Mouse (Mus musculus) CH12.LX (cell line): ENCODE data around the gene Psma6. TPM values are rescaled to one million over a fixed set of nuclear protein-coding genes. Genes with fewer than 3 reads are reported as not detected.

Source experiments
- DNase-seq: peaks from one replicate; pipeline ENCODE4 v3.0.0-alpha.2; 2013; ENCODE audit errors: extremely low read depth
- H3K27ac ChIP-seq: 2 replicates; pipeline ENCODE4 v1.5.1; 2012; ENCODE audit warnings: low read depth, mild to moderate bottlenecking, control low read depth, moderate library complexity; ENCODE audit not compliant: insufficient read depth
- H3K27me3 ChIP-seq: replicated peaks from 2 replicates; pipeline ENCODE3; 2012; ENCODE audit warnings: inconsistent platforms
- H3K36me3 ChIP-seq, 2 experiments: replicated peaks in 1 of 2; 2 replicates each; pipeline versions ENCODE3 to v1.6.1; 2012; ENCODE audit warnings: inconsistent platforms in 1 of 2, low read length in 1 of 2, mild to moderate bottlenecking in 1 of 2, mixed read lengths in 1 of 2, moderate library complexity in 1 of 2; ENCODE audit not compliant: control insufficient read depth in 1 of 2, insufficient read depth in 1 of 2
- H3K4me1 ChIP-seq, 2 experiments: 2 replicates each; pipeline ENCODE4 v1.6.1; 2012; ENCODE audit warnings: inconsistent platforms in 1 of 2, moderate library complexity in 1 of 2; ENCODE audit not compliant: insufficient read depth in 2 of 2, control insufficient read depth in 1 of 2
- H3K4me2 ChIP-seq: 2 replicates; pipeline ENCODE4 v1.6.1; 2012; ENCODE audit warnings: low read depth, mild to moderate bottlenecking, control low read depth; ENCODE audit not compliant: poor library complexity, insufficient read depth, severe bottlenecking
- H3K4me3 ChIP-seq, 3 experiments: fragments of 150-350 bp in 1 of 3; sonication (generic) in 1 of 3; replicated peaks in 1 of 3; 2 replicates each; pipeline versions ENCODE3 to v1.5.1; 2011 to 2012; ENCODE audit warnings: low read depth in 2 of 3, low read length in 2 of 3, mild to moderate bottlenecking in 2 of 3, moderate library complexity in 2 of 3, control low read depth in 1 of 3, improper control_type of control experiment in 1 of 3, inconsistent platforms in 1 of 3, mixed read lengths in 1 of 3; ENCODE audit not compliant: poor library complexity in 1 of 3
- H3K79me2 ChIP-seq: replicated peaks from 2 replicates; pipeline ENCODE4 v1.6.1; 2012; ENCODE audit warnings: mild to moderate bottlenecking, moderate library complexity; ENCODE audit not compliant: control insufficient read depth, poor library complexity, insufficient read depth, severe bottlenecking; ENCODE audit errors: extremely low read depth
- H3K9ac ChIP-seq: 2 replicates; pipeline ENCODE4 v1.6.1; 2012; ENCODE audit warnings: low read depth, mild to moderate bottlenecking, control low read depth, moderate library complexity; ENCODE audit not compliant: insufficient read depth
- H3K9me3 ChIP-seq: replicated peaks from 2 replicates; pipeline ENCODE3; 2012; ENCODE audit warnings: low read length, inconsistent platforms, mixed read lengths
- BHLHE40 ChIP-seq: IDR thresholded peaks from 2 replicates; pipeline ENCODE4 v1.6.1; 2011; ENCODE audit warnings: mild to moderate bottlenecking, low read depth, low read length, improper control_type of control experiment
- CHD1 ChIP-seq: IDR thresholded peaks from 2 replicates; pipeline ENCODE4 v1.6.1; 2012; ENCODE audit warnings: low read depth, low read length, improper control_type of control experiment, inconsistent platforms
- ELF1 ChIP-seq: IDR thresholded peaks from 2 replicates; pipeline ENCODE4 v1.6.1; 2014; ENCODE audit warnings: low read depth, mild to moderate bottlenecking, inconsistent platforms, low read length, improper control_type of control experiment
- EP300 ChIP-seq: IDR thresholded peaks from 2 replicates; pipeline ENCODE4 v1.6.1; 2011; ENCODE audit warnings: low read length, improper control_type of control experiment
- ETS1 ChIP-seq: conservative IDR thresholded peaks from 2 replicates; pipeline ENCODE4 v1.6.1; 2012; ENCODE audit warnings: low read depth, mild to moderate bottlenecking, inconsistent platforms, low read length, improper control_type of control experiment, moderate library complexity
- GABPA ChIP-seq: IDR thresholded peaks from 2 replicates; pipeline ENCODE4 v1.6.1; 2012; ENCODE audit warnings: low read depth, low read length, improper control_type of control experiment, inconsistent platforms; ENCODE audit not compliant: insufficient replicate concordance
- IRF4 ChIP-seq: IDR thresholded peaks from 2 replicates; pipeline ENCODE4 v1.6.1; 2014; ENCODE audit warnings: low read depth, mild to moderate bottlenecking, inconsistent platforms, low read length, improper control_type of control experiment
- JUN ChIP-seq: IDR thresholded peaks from 2 replicates; pipeline ENCODE4 v1.6.1; 2011; ENCODE audit warnings: low read depth, mild to moderate bottlenecking, low read length, improper control_type of control experiment, moderate library complexity; ENCODE audit not compliant: insufficient read depth
- MAX ChIP-seq: IDR thresholded peaks from 2 replicates; pipeline ENCODE4 v1.6.1; 2011; ENCODE audit warnings: low read length, improper control_type of control experiment
- MAZ ChIP-seq: IDR thresholded peaks from 2 replicates; pipeline ENCODE4 v1.6.1; 2012; ENCODE audit warnings: low read depth, mild to moderate bottlenecking, inconsistent platforms, low read length, improper control_type of control experiment, moderate library complexity
- MXI1 ChIP-seq: IDR thresholded peaks from 2 replicates; pipeline ENCODE4 v1.6.1; 2011; ENCODE audit warnings: mild to moderate bottlenecking, low read depth, low read length, improper control_type of control experiment
- MYC ChIP-seq: IDR thresholded peaks from 2 replicates; pipeline ENCODE4 v1.6.1; 2011; ENCODE audit warnings: low read depth, mild to moderate bottlenecking, improper control_type of control experiment, low read length
- NRF1 ChIP-seq: IDR thresholded peaks from 2 replicates; pipeline ENCODE4 v1.6.1; 2014; ENCODE audit warnings: low read depth, mild to moderate bottlenecking, inconsistent platforms, low read length, improper control_type of control experiment, moderate library complexity
- POLR2A ChIP-seq: IDR thresholded peaks from 2 replicates; pipeline ENCODE4 v1.6.1; 2011; ENCODE audit warnings: low read depth, mild to moderate bottlenecking, improper control_type of control experiment, low read length
- RAD21 ChIP-seq: IDR thresholded peaks from 2 replicates; pipeline ENCODE4 v1.6.1; 2011; ENCODE audit warnings: low read depth, mild to moderate bottlenecking, low read length, improper control_type of control experiment, moderate library complexity
- RCOR1 ChIP-seq: conservative IDR thresholded peaks from 2 replicates; pipeline ENCODE4 v1.6.1; 2012; ENCODE audit warnings: low read depth, mild to moderate bottlenecking, inconsistent platforms, low read length, improper control_type of control experiment
- SMC3 ChIP-seq: IDR thresholded peaks from 2 replicates; pipeline ENCODE4 v1.6.1; 2011; ENCODE audit warnings: low read depth, low read length, improper control_type of control experiment
- TBP ChIP-seq: conservative IDR thresholded peaks from 2 replicates; pipeline ENCODE4 v1.6.1; 2011; ENCODE audit warnings: low read depth, low read length, improper control_type of control experiment
- UBTF ChIP-seq: IDR thresholded peaks from 2 replicates; pipeline ENCODE4 v1.6.1; 2012; ENCODE audit warnings: low read depth, mild to moderate bottlenecking, inconsistent platforms, low read length, improper control_type of control experiment, moderate library complexity
- USF1 ChIP-seq: IDR thresholded peaks from 2 replicates; pipeline ENCODE4 v1.6.1; 2014; ENCODE audit warnings: low read depth, mild to moderate bottlenecking, inconsistent platforms, low read length, improper control_type of control experiment
- ZKSCAN1 ChIP-seq: IDR thresholded peaks from 2 replicates; pipeline ENCODE4 v1.6.1; 2012; ENCODE audit warnings: low read depth, inconsistent platforms, low read length, improper control_type of control experiment, borderline replicate concordance
- ZNF384 ChIP-seq: IDR thresholded peaks from 2 replicates; pipeline ENCODE4 v1.6.1; 2012; ENCODE audit warnings: low read depth, low read length, improper control_type of control experiment, inconsistent platforms
- dilution Hi-C: fragments of 300-500 bp; cut with MboI; formaldehyde crosslinking; loops from 2 replicates; pipeline ENCODE4 v1.14.3; 2020; ENCODE audit warnings: low sequenced_read_pairs; ENCODE audit not compliant: extremely low pct_unique_long_range_greater_than_20kb, extremely low pct_ligation_motif_present
- in situ Hi-C: fragments of 300-500 bp; cut with MboI; formaldehyde crosslinking; loops from 3 replicates; pipeline ENCODE4 v1.14.3; 2019; ENCODE audit warnings: low sequenced_read_pairs, low pct_ligation_motif_present, low pct_unique_long_range_greater_than_20kb, mixed read lengths
- polyA plus RNA-seq: library from polyadenylated mRNA; unstranded; fragments of >175 nt; gene quantifications from 2 replicates; pipeline ENCODE4 v1.2.1, GENCODE M21; 2012; ENCODE audit warnings: low read depth; ENCODE audit not compliant: insufficient read length
- total RNA-seq, 2 experiments: library from RNA; depleted of rRNA; stranded (reverse); fragments of 300-350 nt in 1 of 2; fragments of >200 nt in 1 of 2; gene quantifications; 2 replicates each; pipeline ENCODE4 v1.2.3; 2012 to 2014

Gene Psma6
- total and polyA plus RNA-seq, 3 experiments = 271 to 585 (median 307) TPM

GRCm38 (mm10) chr12:55437122-55437826 lies 53.3 kb downstream of the Psma6 start:
- no peaks in the 10 kb centered on the region for H3K79me2 ChIP-seq
- in situ Hi-C loops = no loop called here
- H3K27me3 ChIP-seq = no peaks in the 10 kb centered on the region
- H3K9ac ChIP-seq = no peak overlapping the region; the same call in 1 of the 2 replicates
- H3K9me3 ChIP-seq = no peaks in the 10 kb centered on the region
- peak overlapping the region; percentile 68; the same call in 1 of the 2 replicates for H3K27ac ChIP-seq
- H3K4me1 ChIP-seq = peaks cover 57 to 96% of the 10 kb centered on the region in 2 experiments
- H3K4me2 ChIP-seq = peak overlapping the region; percentile 4; the same call in 1 of the 2 replicates
- TF ChIP-seq TBP = no peak
- TF ChIP-seq BHLHE40 = 0 out of 2 replicates have a peak, but pooled peaks have one; percentile 28
- TF ChIP-seq ELF1 = peak; percentile 31; the same call in 1 of the 2 replicates
- TF ChIP-seq MAZ = no peak
- no peaks in the 10 kb centered on the region for H3K36me3 ChIP-seq
- H3K4me3 ChIP-seq = no peak overlapping the region
- dilution Hi-C loops = no loop called here
- DNase-seq = no peak

- H3K4me1 ChIP-seq = peaks cover 54 to 96% of the 10 kb centered on the region in 2 experiments
- no peaks in the 10 kb centered on the region for H3K79me2 ChIP-seq
- in situ Hi-C loops (no loop called here), dilution Hi-C loops (no loop called here)
- peak; percentile 61 for TF ChIP-seq MAX
- no peak for TF ChIP-seq MAZ
- no peak for TF ChIP-seq GABPA
- TF ChIP-seq BHLHE40 = peak; percentile 86
- peak; percentile 69 for TF ChIP-seq ZNF384
- no peak for TF ChIP-seq ZKSCAN1
- peak; percentile 53; the same call in 1 of the 2 replicates for TF ChIP-seq NRF1
- peak; percentile 76 for TF ChIP-seq MYC
- H3K4me2 ChIP-seq = peak overlapping the region; percentile 24; the same call in 1 of the 2 replicates
- H3K27ac ChIP-seq = peak overlapping the region; percentile 71
- peak overlapping the region; percentile 21; the same call in 1 of the 2 replicates for H3K9ac ChIP-seq
- H3K9me3 ChIP-seq = no peaks in the 10 kb centered on the region
- H3K27me3 ChIP-seq = no peaks in the 10 kb centered on the region
- H3K4me3 ChIP-seq = peak overlapping the region in 1 of 3 experiments; percentile 29
- DNase-seq = no peak
- H3K36me3 ChIP-seq = no peaks in the 10 kb centered on the region
These were observed 54.0 kb downstream of the Psma6 start for GRCm38 (mm10) chr12:55438058-55438457.

- H3K9ac ChIP-seq = peak overlapping the region; percentile 21; the same call in 1 of the 2 replicates
- TF ChIP-seq EP300 (peak; percentile 84), NRF1 (no peak), ELF1 (peak; percentile 76), MYC (no peak), SMC3 (peak; percentile 40), IRF4 (peak; percentile 83), RAD21 (no peak; the same call in none of the 2 replicates), UBTF (no peak), MXI1 (peak; percentile 40; the same call in 1 of the 2 replicates), CHD1 (0 out of 2 replicates have a peak, but pooled peaks have one; percentile 16), ETS1 (peak; percentile 92), RCOR1 (no peak; the same call in 1 of the 2 replicates), MAZ (peak; percentile 94), USF1 (no peak), POLR2A (peak; percentile 41; the same call in 1 of the 2 replicates), JUN (no peak)
These were observed 54.7 kb downstream of the Psma6 start for GRCm38 (mm10) chr12:55438611-55439137.

More at GRCm38 (mm10) chr12:55438611-55439137, 54.7 kb downstream of the Psma6 start:
- Histone ChIP-seq H3K79me2 (no peaks in the 10 kb centered on the region), H3K4me3 (peak overlapping the region in 2 of 3 experiments; percentile 0 to 29), H3K4me1 (peaks cover 54 to 96% of the 10 kb centered on the region in 2 experiments), H3K36me3 (no peaks in the 10 kb centered on the region), H3K27ac (peak overlapping the region; percentile 71), H3K27me3 (no peaks in the 10 kb centered on the region), H3K9me3 (no peaks in the 10 kb centered on the region), H3K4me2 (peak overlapping the region; percentile 24)
- dilution Hi-C loops = no loop called here
- in situ Hi-C loops = no loop called here
- DNase-seq = peak; percentile 91
